Mouse (Mus musculus): ENCODE measurements around the gene Arntl.

- TF ChIP-seq MAX (IDR thresholded peaks at IDR 0.05) (no peak), CTCF (IDR thresholded peaks at IDR 0.05; ENCODE audit: control insufficient read depth, insufficient read depth, insufficient read length) (no peak), USF1 (IDR thresholded peaks at IDR 0.05; ENCODE audit: low read depth) (no peak), MYOG (IDR thresholded peaks at IDR 0.05; ENCODE audit: control insufficient read depth, extremely low read depth, insufficient read length) (no peak), CEBPB (IDR thresholded peaks at IDR 0.05; ENCODE audit: low read depth) (no peak), MYOD1 (IDR thresholded peaks at IDR 0.05; ENCODE audit: control insufficient read depth, insufficient read length, low read depth) (no peak)
Measured at GRCm38 (mm10) chr7:113269081-113269480, 61.8 kb downstream of the Arntl start.

Data from C2C12 (cell line).